ENCODE assay signal across 9 mouse cellular contexts in the genomic region with DNA sequence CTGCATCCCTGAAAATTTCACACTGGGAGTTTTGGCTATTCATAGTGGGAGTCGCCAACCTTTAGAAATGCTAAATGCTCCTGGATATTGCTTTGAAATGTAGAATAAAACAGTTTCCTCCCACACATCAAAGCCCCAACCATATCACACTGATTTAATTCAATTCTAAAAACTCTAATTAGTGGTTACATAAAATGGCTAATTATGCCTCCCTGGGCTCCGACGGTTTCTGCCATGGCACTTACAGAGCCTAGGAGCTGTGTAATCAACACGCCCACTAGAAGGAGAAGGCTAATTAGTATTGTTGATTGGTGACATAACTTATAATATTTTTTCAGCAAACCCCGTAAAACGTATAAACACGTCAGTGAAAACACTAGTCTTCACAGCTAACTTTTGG. TPM values are rescaled to one million over a fixed set of nuclear protein-coding genes. Genes with fewer than 3 reads are reported as not detected.
DNase-seq lines count a peak whose midpoint lies in the region; ATAC-seq and TF ChIP-seq lines count a peak whose summit lies in the region.
"Had no signal": no experiment of that assay in that cellular context is flagged by ENCODE, and none has a peak within 500 bp of the region (broad histone marks: within the 10 kb centered on the region; RNA-seq: fewer than 3 reads in every experiment).

No protein-coding gene starts in this region.

- no peaks in the 10 kb centered on the region for H3K9me3 ChIP-seq in heart, embryonic 10.5 days
- H3K9me3 ChIP-seq in ES-Bruce4 (replicated peaks; ENCODE audit: control insufficient read depth, insufficient read depth, low read length, poor library complexity, severe bottlenecking), result no peaks in the 10 kb centered on the region
- H3K9me3 ChIP-seq in forebrain, postnatal 0 days (ENCODE audit: low read length), result no peaks in the 10 kb centered on the region
- no peaks in the 10 kb centered on the region for H3K9me3 ChIP-seq in liver, embryonic 16.5 days (replicated peaks; ENCODE audit: control insufficient read depth, low read length)

- no peak for ATAC-seq in forebrain, postnatal 0 days
- no peak for ATAC-seq in liver, embryonic 16.5 days (ENCODE audit: low read depth)

- TF ChIP-seq POLR2A in ES-Bruce4 (IDR thresholded peaks at IDR 0.05; ENCODE audit: insufficient read depth, low read length), result no peak

- H3K27me3 ChIP-seq in heart, embryonic 10.5 days (ENCODE audit: insufficient read depth, poor library complexity, severe bottlenecking), result peaks cover 4% of the 10 kb centered on the region; the same call in 1 of the 2 replicates
- H3K27me3 ChIP-seq in ES-Bruce4 (ENCODE audit: control insufficient read depth, insufficient read depth, low read length, poor library complexity, severe bottlenecking), result no peaks in the 10 kb centered on the region
- H3K27me3 ChIP-seq in forebrain, postnatal 0 days (ENCODE audit: insufficient read depth, low read length), result peaks cover 31% of the 10 kb centered on the region
- peaks cover 59% of the 10 kb centered on the region for H3K27me3 ChIP-seq in liver, embryonic 16.5 days (ENCODE audit: control insufficient read depth, insufficient read depth, low read depth, low read length)

- TF ChIP-seq CTCF in ES-Bruce4 (IDR thresholded peaks at IDR 0.05; ENCODE audit: low read depth, low read length), result no peak
- TF ChIP-seq CTCF in forebrain, postnatal 0 days (IDR thresholded peaks at IDR 0.05; ENCODE audit: low read depth), result no peak

- H3K36me3 ChIP-seq in heart, embryonic 10.5 days, result no peaks in the 10 kb centered on the region
- no peaks in the 10 kb centered on the region for H3K36me3 ChIP-seq in ES-Bruce4 (ENCODE audit: control insufficient read depth, insufficient read depth, low read length, poor library complexity, severe bottlenecking)
- H3K36me3 ChIP-seq in forebrain, postnatal 0 days (ENCODE audit: insufficient read depth), result no peaks in the 10 kb centered on the region
- H3K36me3 ChIP-seq in liver, embryonic 16.5 days (ENCODE audit: control insufficient read depth, insufficient read depth), result no peaks in the 10 kb centered on the region

- TF ChIP-seq EP300 in ES-Bruce4 (IDR thresholded peaks at IDR 0.05; ENCODE audit: insufficient read depth, low read depth, low read length), result no peak

- peak overlapping the region; percentile 97 for H3K4me2 ChIP-seq in forebrain, postnatal 0 days (ENCODE audit: low read depth)
- peak overlapping the region; percentile 73 for H3K4me2 ChIP-seq in liver, embryonic 16.5 days (ENCODE audit: low read depth, low read length)

- DNase-seq in heart, embryonic 10.5 days (ENCODE audit: low spot score), result no peak
- DNase-seq in heart, adult 9 months (ENCODE audit: low spot score in 2 of 2), result no peak
- DNase-seq in forebrain, postnatal 0 days, result no peak
- DNase-seq in frontal cortex, postnatal 10 days (ENCODE audit: low spot score in 2 of 2), result no peak
- DNase-seq in right cerebral cortex, postnatal 36 days (ENCODE audit: low spot score in 2 of 2), result no peak
- no peak for DNase-seq in right cerebral cortex, adult 2 months (ENCODE audit: low spot score in 2 of 2)
- DNase-seq: B cell, adult 2 months had no signal

- WGBS in heart, embryonic 10.5 days, result 8% methylated on average over 7 of the region's 7 CpGs
- 2% methylated on average over 7 of the region's 7 CpGs for WGBS in forebrain, postnatal 0 days
- WGBS in liver, embryonic 16.5 days (ENCODE audit: insufficient replicate concordance), result 17% methylated on average over 7 of the region's 7 CpGs

- peak overlapping the region; percentile 86 for H3K4me3 ChIP-seq in heart, embryonic 10.5 days
- peak overlapping the region; percentile 95 for H3K4me3 ChIP-seq in ES-Bruce4 (ENCODE audit: low read depth, low read length)
- peak overlapping the region; percentile 60 for H3K4me3 ChIP-seq in forebrain, postnatal 0 days (ENCODE audit: low read depth, low read length)
- peak overlapping the region; percentile 60 for H3K4me3 ChIP-seq in liver, embryonic 16.5 days (ENCODE audit: low read depth, low read length)

- peak overlapping the region; percentile 96; the same call in 1 of the 2 replicates for H3K27ac ChIP-seq in heart, embryonic 10.5 days
- H3K27ac ChIP-seq in ES-Bruce4 (ENCODE audit: insufficient read depth, low read length), result no peak overlapping the region
- no peak overlapping the region for H3K27ac ChIP-seq in forebrain, postnatal 0 days (ENCODE audit: low read depth, low read length)
- H3K27ac ChIP-seq in liver, embryonic 16.5 days (ENCODE audit: low read length), result no peak overlapping the region

- H3K9ac ChIP-seq in ES-Bruce4 (ENCODE audit: low read depth, poor library complexity, severe bottlenecking), result peak overlapping the region; percentile 96
- no peak overlapping the region for H3K9ac ChIP-seq in forebrain, postnatal 0 days
- H3K9ac ChIP-seq in liver, embryonic 16.5 days (ENCODE audit: low read depth, low read length), result no peak overlapping the region

- peaks cover 72% of the 10 kb centered on the region for H3K4me1 ChIP-seq in heart, embryonic 10.5 days
- peaks cover 13% of the 10 kb centered on the region for H3K4me1 ChIP-seq in ES-Bruce4 (ENCODE audit: control insufficient read depth, insufficient read depth, low read length)
- H3K4me1 ChIP-seq in forebrain, postnatal 0 days (ENCODE audit: insufficient read depth), result peaks cover 12% of the 10 kb centered on the region; the same call in 1 of the 2 replicates
- no peaks in the 10 kb centered on the region for H3K4me1 ChIP-seq in liver, embryonic 16.5 days (ENCODE audit: control insufficient read depth, low read depth, low read length)

RNA-seq across cellular contexts. Expression of a gene that starts 1.4 kb away (rescaled TPM):
- 26.5 and 32.8 TPM in 2 replicates for polyA plus RNA-seq in heart, embryonic 10.5 days (2016; fragmentation: Nextera tagmentation; extraction: Ambion mirVana)
- 69.9 and 85.8 TPM in 2 replicates for polyA plus RNA-seq in ES-Bruce4 (2011; ENCODE audit: insufficient read depth, insufficient read length, low read depth, missing spikeins)
- total RNA-seq in forebrain, postnatal 0 days (2014; rRNA removed), result 6.5 TPM in 2 replicates
- 3.5 and 5.7 TPM in 2 replicates for polyA plus RNA-seq in forebrain, postnatal 0 days (2015; fragmentation: Nextera tagmentation; extraction: Ambion mirVana)
- polyA plus RNA-seq in liver, embryonic 16.5 days (2015; fragmentation: Nextera tagmentation; extraction: Ambion mirVana), result 54.6 and 59.3 TPM in 2 replicates
